Mouse (Mus musculus): ENCODE measurements around the gene Gm14399.
"Not testable (repeated sequence)": the region's sequence is repeated elsewhere in the genome, so short reads cannot be mapped to it uniquely, and the experiment has no call there.

The Gm14399 gene

GRCm38 (mm10) chr2:175141993-175142295 lies at the start of gene Gm14399:
Gene Gm14399 (minus strand): TSS chr2:175142012.
- DNase-seq (ENCODE audit: low spot score), result not testable (repeated sequence)

GRCm38 (mm10) chr2:175179008-175179407 lies 37.2 kb upstream of the Gm14399 start:
- DNase-seq (ENCODE audit: low spot score), result not testable (repeated sequence)

GRCm38 (mm10) chr2:175176312-175176711 lies 34.5 kb upstream of the Gm14399 start:
- DNase-seq (ENCODE audit: low spot score), result no peak

GRCm38 (mm10) chr2:175175401-175176180 lies 33.8 kb upstream of the Gm14399 start, which contains the start of gene Gm14443:
Gene Gm14443 (minus strand): TSS chr2:175175871.
- DNase-seq (ENCODE audit: low spot score), result not testable (repeated sequence)

- DNase-seq (ENCODE audit: low spot score), result not testable (repeated sequence)
Measured at GRCm38 (mm10) chr2:175174058-175174457, 32.2 kb upstream of the Gm14399 start.

- not testable (repeated sequence) for DNase-seq (ENCODE audit: low spot score)
Measured at GRCm38 (mm10) chr2:175172906-175173595, 31.2 kb upstream of the Gm14399 start.

GRCm38 (mm10) chr2:175172123-175172522 lies 30.3 kb upstream of the Gm14399 start:
- no peak for DNase-seq (ENCODE audit: low spot score)

GRCm38 (mm10) chr2:175166870-175167269 lies 25.1 kb upstream of the Gm14399 start:
- DNase-seq (ENCODE audit: low spot score), result not testable (repeated sequence)

GRCm38 (mm10) chr2:175165110-175165509 lies 23.3 kb upstream of the Gm14399 start:
- not testable (repeated sequence) for DNase-seq (ENCODE audit: low spot score)

- not testable (repeated sequence) for DNase-seq (ENCODE audit: low spot score)
Measured at GRCm38 (mm10) chr2:175161438-175161837, 19.6 kb upstream of the Gm14399 start.

GRCm38 (mm10) chr2:175158642-175159041 lies 16.8 kb upstream of the Gm14399 start:
- no peak for DNase-seq (ENCODE audit: low spot score)

GRCm38 (mm10) chr2:175156696-175157095 lies 14.9 kb upstream of the Gm14399 start:
- no peak for DNase-seq (ENCODE audit: low spot score)

GRCm38 (mm10) chr2:175141118-175141992 lies 457 bp downstream of the Gm14399 start:
- DNase-seq (ENCODE audit: low spot score), result not testable (repeated sequence)

GRCm38 (mm10) chr2:175140624-175141023 lies 1.2 kb downstream of the Gm14399 start:
- not testable (repeated sequence) for DNase-seq (ENCODE audit: low spot score)
